Mouse (Mus musculus) bone marrow, adult 2 months (tissue): ENCODE measurements around the gene Cdnf. TPM values are rescaled to one million over a fixed set of nuclear protein-coding genes. Genes with fewer than 3 reads are reported as not detected.

Experiments
- H3K27ac ChIP-seq: fragments of 200-500 bp; 2 replicates; pipeline ENCODE4 v1.5.1; 2012; ENCODE audit warnings: low read depth, mild to moderate bottlenecking, control low read depth, inconsistent platforms, low read length; ENCODE audit not compliant: control insufficient read depth, poor library complexity, insufficient read depth
- H3K4me1 ChIP-seq: fragments of 200-500 bp; 2 replicates; pipeline ENCODE4 v1.6.1; 2011; ENCODE audit warnings: low read length; ENCODE audit not compliant: control insufficient read depth, insufficient read depth
- H3K4me3 ChIP-seq: fragments of 200-500 bp; replicated peaks from 2 replicates; pipeline ENCODE3; 2011; ENCODE audit warnings: mild to moderate bottlenecking, low read depth, low read length, control low read depth; ENCODE audit not compliant: control insufficient read depth
- CTCF ChIP-seq: fragments of 200-500 bp; IDR thresholded peaks from 2 replicates; pipeline ENCODE4 v1.5.1; 2011; ENCODE audit warnings: low read length, control low read depth; ENCODE audit not compliant: control insufficient read depth, insufficient read depth
- POLR2A ChIP-seq: fragments of 200-500 bp; IDR thresholded peaks from 2 replicates; pipeline ENCODE4 v1.6.1; 2011; ENCODE audit warnings: low read depth, mild to moderate bottlenecking, control low read depth, low read length, borderline replicate concordance; ENCODE audit not compliant: control insufficient read depth
- WGBS: fragments of 180-500 bp; shearing (Covaris S2); methylation state at CpG from one replicate; pipeline ENCODE4 v1.1.7; 2018; 5-methylcytosine and 5-hydroxymethylcytosine counted together
- polyA plus RNA-seq: library from polyadenylated mRNA; stranded (reverse); fragments of >200 nt; gene quantifications from 2 replicates; pipeline ENCODE4 v1.2.4, GENCODE M21; 2011; ENCODE audit warnings: low replicate concordance; ENCODE audit not compliant: missing spikeins, insufficient read depth, insufficient read length

Cdnf gene
- polyA plus RNA-seq, 1 experiment = not detected

- TF ChIP-seq POLR2A (no peak), CTCF (no peak)
- no peak within 1 kb of the TSS for H3K27ac ChIP-seq
- H3K4me1 ChIP-seq = no peaks in the 10 kb centered on the region; the same call in 1 of the 2 replicates
- WGBS = 87% methylated on average over 12 of the region's 12 CpGs
- no peak within 1 kb of the TSS for H3K4me3 ChIP-seq
These were observed 57.4 kb downstream of the Cdnf start, which contains the start of gene Fam107b for GRCm38 (mm10) chr2:3570186-3570585. TSS of gene Fam107b (plus strand) at chr2:3570488.

GRCm38 (mm10) chr2:3570606-3571005, 57.8 kb downstream of the Cdnf start:
- H3K27ac ChIP-seq = no peak overlapping the region
- 87% methylated on average over 11 of the region's 11 CpGs for WGBS
- H3K4me3 ChIP-seq = no peak overlapping the region
- H3K4me1 ChIP-seq = no peaks in the 10 kb centered on the region; the same call in 1 of the 2 replicates
- TF ChIP-seq POLR2A = no peak
- TF ChIP-seq CTCF = no peak

DNA sequence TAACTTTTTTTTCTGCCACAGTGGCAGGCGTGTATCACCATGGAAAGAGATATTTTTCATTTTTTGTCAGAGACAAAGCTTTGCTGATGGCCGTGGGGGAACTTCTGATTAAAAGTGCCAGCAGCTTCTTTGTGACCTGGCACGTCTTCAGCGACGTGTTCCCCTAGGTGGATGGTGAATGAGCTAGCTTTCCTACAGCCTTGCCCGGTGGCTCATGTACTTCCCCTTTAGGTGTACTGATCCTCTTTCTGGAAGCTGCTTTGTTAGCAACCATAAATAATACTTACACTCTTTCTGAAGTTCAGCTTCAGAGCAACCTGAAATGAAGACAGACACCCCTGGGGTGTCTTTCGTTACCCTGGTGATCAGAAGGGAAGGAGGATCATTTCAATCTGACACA, 61.1 kb downstream of the Cdnf start:
- H3K4me3 ChIP-seq = no peak overlapping the region
- no peak overlapping the region for H3K27ac ChIP-seq
- TF ChIP-seq POLR2A = no peak
- TF ChIP-seq CTCF = no peak
- WGBS = 18% methylated on average over 7 of the region's 7 CpGs
- H3K4me1 ChIP-seq = no peaks in the 10 kb centered on the region; the same call in none of the 2 replicates

DNA sequence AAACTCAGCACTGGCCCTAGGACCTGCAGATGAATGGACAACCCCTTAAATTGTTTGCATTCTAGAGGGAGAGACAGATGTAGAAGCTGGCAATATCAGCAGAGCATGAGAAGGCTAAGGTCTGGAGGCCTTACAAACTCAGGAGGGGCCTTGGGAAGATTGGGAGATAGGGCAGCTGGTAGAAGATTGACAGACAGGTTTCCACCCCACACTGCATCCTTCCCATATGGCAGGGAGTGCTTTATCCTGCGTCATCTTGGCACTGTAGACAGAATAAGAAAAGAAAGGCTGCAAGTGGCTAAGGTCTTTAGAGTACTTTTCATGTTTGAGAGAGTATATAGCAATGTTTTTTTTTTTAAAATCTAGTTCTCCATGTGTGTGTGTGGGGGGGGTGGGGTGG, 62.3 kb downstream of the Cdnf start:
- Histone ChIP-seq H3K4me1 (no peaks in the 10 kb centered on the region; the same call in none of the 2 replicates), H3K4me3 (no peak overlapping the region), H3K27ac (no peak overlapping the region)
- TF ChIP-seq POLR2A = no peak
- TF ChIP-seq CTCF = no peak
- 84% methylated on average over 1 of the region's 1 CpGs for WGBS

Other genes with a start within 250 kb of the Cdnf start
- gene Nmt2, start 228.8 kb upstream of the Cdnf start, polyA plus RNA-seq = 7.9 and 15.2 TPM in 2 replicates
- gene Rpp38, start 180.4 kb upstream of the Cdnf start, polyA plus RNA-seq = 3.1 and 8.3 TPM in 2 replicates
- gene Acbd7, start 176.9 kb upstream of the Cdnf start, polyA plus RNA-seq = not detected in 2 replicates
- gene Olah, start 115.8 kb upstream of the Cdnf start, polyA plus RNA-seq = not detected in 2 replicates
- gene Meig1, start 90.4 kb upstream of the Cdnf start, polyA plus RNA-seq = not detected in 2 replicates
- gene Dclre1c, start 88.9 kb upstream of the Cdnf start, polyA plus RNA-seq = 7.1 and 8.6 TPM in 2 replicates
- 3.4 and 4.4 TPM in 2 replicates for gene Suv39h2, start 38.0 kb upstream of the Cdnf start, polyA plus RNA-seq
- gene Gm45902, start 240 bp upstream of the Cdnf start, polyA plus RNA-seq = 2.3 and 5.4 TPM in 2 replicates
- 37.4 and 38.7 TPM in 2 replicates for gene Hspa14, start 216 bp upstream of the Cdnf start, polyA plus RNA-seq
- 61.6 and 71.1 TPM in 2 replicates for gene Fam107b, start 57.5 kb downstream of the Cdnf start, polyA plus RNA-seq